Mouse (Mus musculus) limb, embryonic 11.5 days (tissue): ENCODE measurements around the gene Ctdsp2. TPM values are rescaled to one million over a fixed set of nuclear protein-coding genes. Genes with fewer than 3 reads are reported as not detected.

Experiments
- ATAC-seq: fragments of 200-750 bp; cut with Nextera tagmentation; 2 replicates; pipeline ENCODE4 v1.8.0; 2017; ENCODE audit warnings: low read depth; ENCODE audit not compliant: insufficient number of reproducible peaks, low FRiP score, low TSS enrichment
- DNase-seq: peaks from one replicate; pipeline ENCODE4 v3.0.0-alpha.2; 2015; ENCODE audit warnings: low spot score
- H3K27ac ChIP-seq: fragments of 300-500 bp; sonication (generic); replicated peaks from 2 replicates; pipeline ENCODE4 v1.5.1; 2014; ENCODE audit warnings: low read depth, mild to moderate bottlenecking, low read length
- H3K27me3 ChIP-seq: fragments of 300-500 bp; sonication (generic); 2 replicates; pipeline ENCODE4 v1.6.1; 2014; ENCODE audit warnings: mild to moderate bottlenecking, low read length, mixed read lengths; ENCODE audit not compliant: control insufficient read depth, insufficient read depth
- H3K36me3 ChIP-seq: fragments of 300-500 bp; sonication (generic); 2 replicates; pipeline ENCODE4 v1.6.1; 2014; ENCODE audit warnings: mild to moderate bottlenecking, low read length, moderate library complexity, mixed read lengths; ENCODE audit not compliant: control insufficient read depth, insufficient read depth
- H3K4me1 ChIP-seq: fragments of 300-500 bp; sonication (generic); 2 replicates; pipeline ENCODE4 v1.6.1; 2014; ENCODE audit warnings: low read length, mixed read lengths; ENCODE audit not compliant: control insufficient read depth, insufficient read depth
- H3K4me2 ChIP-seq: fragments of 300-500 bp; sonication (generic); 2 replicates; pipeline ENCODE4 v1.6.1; 2014; ENCODE audit warnings: low read depth, mild to moderate bottlenecking, moderate library complexity; ENCODE audit not compliant: severe bottlenecking
- H3K4me3 ChIP-seq: fragments of 300-500 bp; sonication (generic); 2 replicates; pipeline ENCODE4 v1.5.1; 2014; ENCODE audit warnings: low read depth, low read length
- H3K9ac ChIP-seq: fragments of 300-500 bp; sonication (generic); 2 replicates; pipeline ENCODE4 v1.6.1; 2014; ENCODE audit warnings: mild to moderate bottlenecking, low read length
- H3K9me3 ChIP-seq: fragments of 300-500 bp; sonication (generic); 2 replicates; pipeline ENCODE4 v1.6.1; 2016; ENCODE audit warnings: low read length; ENCODE audit not compliant: control insufficient read depth
- WGBS: fragments of 180-500 bp; shearing (Covaris S2); extraction: QIAGEN DNeasy Blood & Tissue Kit; methylation state at CpG from one replicate; pipeline ENCODE4 v1.1.7; 2014; 5-methylcytosine and 5-hydroxymethylcytosine counted together
- polyA plus RNA-seq: library from polyadenylated mRNA; unstranded; fragments of >200 nt; fragmentation: Nextera tagmentation; extraction: Ambion mirVana; gene quantifications from 2 replicates; pipeline ENCODE4 v1.2.1, GENCODE M21; 2014

Gene Ctdsp2
- polyA plus RNA-seq, 1 experiment from 2014 or later, result 77.3 TPM

- H3K9me3 ChIP-seq, result no peaks in the 10 kb centered on the region
- peak; percentile 93 for DNase-seq
- H3K27ac ChIP-seq, result no peak overlapping the region
- peaks cover 15% of the 10 kb centered on the region for H3K36me3 ChIP-seq
- no peak overlapping the region for H3K9ac ChIP-seq
- 0 out of 2 replicates have a peak, but pooled peaks have one; percentile 40 for ATAC-seq
- WGBS, result 61% methylated on average over 7 of the region's 7 CpGs
- H3K4me3 ChIP-seq, result no peak overlapping the region
- H3K27me3 ChIP-seq, result no peaks in the 10 kb centered on the region
- no peak overlapping the region for H3K4me2 ChIP-seq
- peaks cover 21% of the 10 kb centered on the region for H3K4me1 ChIP-seq
Observed at GRCm38 (mm10) chr10:126990313-126991056, 12.0 kb downstream of the Ctdsp2 start.

GRCm38 (mm10) chr10:126991676-126992075 is 13.2 kb downstream of the Ctdsp2 start:
- no peak overlapping the region for H3K27ac ChIP-seq
- no peak overlapping the region for H3K4me3 ChIP-seq
- H3K4me2 ChIP-seq, result no peak overlapping the region
- H3K36me3 ChIP-seq, result peaks cover 20% of the 10 kb centered on the region
- H3K27me3 ChIP-seq, result no peaks in the 10 kb centered on the region
- DNase-seq, result no peak
- no peaks in the 10 kb centered on the region for H3K9me3 ChIP-seq
- no peak for ATAC-seq
- 39% methylated on average over 3 of the region's 3 CpGs for WGBS
- H3K9ac ChIP-seq, result no peak overlapping the region
- H3K4me1 ChIP-seq, result peaks cover 16% of the 10 kb centered on the region

- ATAC-seq, result no peak
- 84% methylated on average over 3 of the region's 3 CpGs for WGBS
- DNase-seq, result no peak
Observed at GRCm38 (mm10) chr10:126993621-126994020, 15.1 kb downstream of the Ctdsp2 start.

GRCm38 (mm10) chr10:126997340-126998113 is 19.0 kb downstream of the Ctdsp2 start:
- peaks cover 26% of the 10 kb centered on the region for H3K36me3 ChIP-seq
- ATAC-seq, result no peak
- WGBS, result 74% methylated on average over 13 of the region's 13 CpGs

More at GRCm38 (mm10) chr10:126993621-126994020, 15.1 kb downstream of the Ctdsp2 start:
- Histone ChIP-seq H3K4me1 (peaks cover 3% of the 10 kb centered on the region; the same call in 1 of the 2 replicates), H3K9ac (no peak overlapping the region), H3K36me3 (peaks cover 24% of the 10 kb centered on the region), H3K4me3 (no peak overlapping the region), H3K27ac (no peak overlapping the region), H3K9me3 (no peaks in the 10 kb centered on the region), H3K27me3 (no peaks in the 10 kb centered on the region), H3K4me2 (no peak overlapping the region)

GRCm38 (mm10) chr10:127000529-127000928 is 22.0 kb downstream of the Ctdsp2 start, which contains the start of gene Avil:
Gene Avil (plus strand): TSS chr10:127000709.
- WGBS, result 89% methylated on average over 5 of the region's 5 CpGs

More at GRCm38 (mm10) chr10:126997340-126998113, 19.0 kb downstream of the Ctdsp2 start:
- no peaks in the 10 kb centered on the region for H3K4me1 ChIP-seq
- H3K9ac ChIP-seq, result no peak overlapping the region
- H3K9me3 ChIP-seq, result no peaks in the 10 kb centered on the region
- no peak for DNase-seq
- no peak overlapping the region for H3K4me3 ChIP-seq
- no peak overlapping the region for H3K4me2 ChIP-seq
- H3K27me3 ChIP-seq, result no peaks in the 10 kb centered on the region
- H3K27ac ChIP-seq, result no peak overlapping the region

GRCm38 (mm10) chr10:127001297-127001696 is 22.8 kb downstream of the Ctdsp2 start:
- no peak overlapping the region for H3K9ac ChIP-seq
- no peaks in the 10 kb centered on the region for H3K4me1 ChIP-seq
- 90% methylated on average over 9 of the region's 9 CpGs for WGBS
- DNase-seq, result no peak
- H3K4me3 ChIP-seq, result no peak overlapping the region
- no peaks in the 10 kb centered on the region for H3K9me3 ChIP-seq
- no peaks in the 10 kb centered on the region for H3K27me3 ChIP-seq
- ATAC-seq, result no peak
- peaks cover 8% of the 10 kb centered on the region for H3K36me3 ChIP-seq
- H3K4me2 ChIP-seq, result no peak overlapping the region
- H3K27ac ChIP-seq, result no peak overlapping the region

More at GRCm38 (mm10) chr10:127000529-127000928, 22.0 kb downstream of the Ctdsp2 start, which contains the start of gene Avil:
- Histone ChIP-seq H3K9ac (no peak within 1 kb of the TSS), H3K27ac (no peak within 1 kb of the TSS), H3K27me3 (no peaks in the 10 kb centered on the region), H3K36me3 (peaks cover 12% of the 10 kb centered on the region), H3K9me3 (no peaks in the 10 kb centered on the region), H3K4me1 (no peaks in the 10 kb centered on the region), H3K4me2 (no peak within 1 kb of the TSS), H3K4me3 (no peak within 1 kb of the TSS)
- DNase-seq (no peak), ATAC-seq (no peak)

- 89% methylated on average over 1 of the region's 1 CpGs for WGBS
- H3K9me3 ChIP-seq, result no peaks in the 10 kb centered on the region
- H3K4me2 ChIP-seq, result no peak overlapping the region
- DNase-seq (no peak), ATAC-seq (no peak)
- no peak overlapping the region for H3K27ac ChIP-seq
- H3K4me3 ChIP-seq, result no peak overlapping the region
- no peaks in the 10 kb centered on the region for H3K27me3 ChIP-seq
- no peak overlapping the region for H3K9ac ChIP-seq
- H3K4me1 ChIP-seq, result no peaks in the 10 kb centered on the region
- H3K36me3 ChIP-seq, result peaks cover 8% of the 10 kb centered on the region
Observed at GRCm38 (mm10) chr10:127002056-127002455, 23.5 kb downstream of the Ctdsp2 start.

- Histone ChIP-seq H3K9me3 (no peaks in the 10 kb centered on the region), H3K4me1 (no peaks in the 10 kb centered on the region), H3K9ac (no peak overlapping the region), H3K4me2 (no peak overlapping the region), H3K27ac (no peak overlapping the region), H3K27me3 (no peaks in the 10 kb centered on the region), H3K36me3 (peaks cover 6% of the 10 kb centered on the region), H3K4me3 (no peak overlapping the region)
- DNase-seq, result no peak
- 90% methylated on average over 5 of the region's 5 CpGs for WGBS
- no peak for ATAC-seq
Observed at GRCm38 (mm10) chr10:127002765-127003164, 24.2 kb downstream of the Ctdsp2 start.
